Mouse (Mus musculus): ENCODE measurements around the gene Mertk. TPM values are rescaled to one million over a fixed set of nuclear protein-coding genes. Genes with fewer than 3 reads are reported as not detected.

Mertk gene
- polyA plus RNA-seq, 1 experiment from 2014 or later, result 12.2 TPM

- Histone ChIP-seq H3K4me1 (no peaks in the 10 kb centered on the region), H3K9me3 (no peaks in the 10 kb centered on the region), H3K36me3 (replicated peaks) (peaks cover 78% of the 10 kb centered on the region), H3K27me3 (replicated peaks; ENCODE audit: low read depth, poor library complexity, severe bottlenecking) (no peaks in the 10 kb centered on the region), H3K4me3 (no peak overlapping the region), H3K27ac (replicated peaks) (no peak overlapping the region)
- no peak for DNase-seq (ENCODE audit: low spot score)
- 83% methylated on average over 2 of the region's 2 CpGs for WGBS
Measured at GRCm38 (mm10) chr2:128839501-128839900, 140.7 kb downstream of the Mertk start.

DNA sequence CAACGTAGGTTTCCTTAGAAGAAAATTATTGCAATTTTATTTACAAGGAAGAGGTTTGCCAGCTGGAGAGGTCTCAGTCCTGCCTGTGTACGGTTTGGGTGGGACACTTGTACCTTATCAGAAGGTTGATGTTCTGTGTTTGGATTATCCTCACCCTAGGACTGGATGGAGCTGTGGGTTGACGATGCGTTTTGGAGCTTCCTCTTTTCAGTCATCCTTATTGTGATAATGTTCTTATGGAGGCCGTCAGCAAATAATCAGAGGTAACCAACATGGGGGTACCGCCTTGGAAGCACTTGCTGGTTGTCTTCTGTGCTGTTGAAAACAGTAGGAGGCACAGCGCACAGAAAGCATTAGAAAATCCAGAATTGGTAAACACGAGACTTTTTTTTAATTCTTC lies 143.7 kb downstream of the Mertk start:
- WGBS, result 93% methylated on average over 8 of the region's 8 CpGs
- no peak for DNase-seq (ENCODE audit: low spot score)
- Histone ChIP-seq H3K4me1 (no peaks in the 10 kb centered on the region), H3K27ac (replicated peaks) (no peak overlapping the region), H3K36me3 (replicated peaks) (peaks cover 77% of the 10 kb centered on the region), H3K9me3 (no peaks in the 10 kb centered on the region), H3K4me3 (no peak overlapping the region), H3K27me3 (replicated peaks; ENCODE audit: low read depth, poor library complexity, severe bottlenecking) (no peaks in the 10 kb centered on the region)

GRCm38 (mm10) chr2:128850036-128850435 lies 151.3 kb downstream of the Mertk start:
- DNase-seq (ENCODE audit: low spot score), result no peak
- no peaks in the 10 kb centered on the region for H3K9me3 ChIP-seq
- WGBS, result 99% methylated on average over 2 of the region's 2 CpGs
- H3K4me3 ChIP-seq, result no peak overlapping the region
- H3K27ac ChIP-seq (replicated peaks), result no peak overlapping the region
- H3K36me3 ChIP-seq (replicated peaks), result peaks cover 80% of the 10 kb centered on the region
- no peaks in the 10 kb centered on the region for H3K27me3 ChIP-seq (replicated peaks; ENCODE audit: low read depth, poor library complexity, severe bottlenecking)
- H3K4me1 ChIP-seq, result no peaks in the 10 kb centered on the region

Other genes starting within 250 kb of the Mertk start
- gene Spdye4c, start 107.7 kb upstream of the Mertk start, polyA plus RNA-seq (2016; fragmentation: Nextera tagmentation; extraction: Ambion mirVana), result not detected in 2 replicates
- gene Anapc1, start 11.6 kb upstream of the Mertk start, polyA plus RNA-seq (2016; fragmentation: Nextera tagmentation; extraction: Ambion mirVana), result 83.1 and 93.4 TPM in 2 replicates
- gene Tmem87b, start 119.2 kb downstream of the Mertk start, polyA plus RNA-seq (2016; fragmentation: Nextera tagmentation; extraction: Ambion mirVana), result 29.7 TPM in 2 replicates
- gene Fbln7, start 164.0 kb downstream of the Mertk start, polyA plus RNA-seq (2016; fragmentation: Nextera tagmentation; extraction: Ambion mirVana), result 1.8 and 2.1 TPM in 2 replicates
- gene Zc3h8, start 245.1 kb downstream of the Mertk start, polyA plus RNA-seq (2016; fragmentation: Nextera tagmentation; extraction: Ambion mirVana), result 8.4 and 9.8 TPM in 2 replicates